Mouse (Mus musculus): Measurements from ENCODE around the gene Olfr1014. TPM values are rescaled to one million over a fixed set of nuclear protein-coding genes. Genes with fewer than 3 reads are reported as not detected.

Gene Olfr1014
- total and polyA plus RNA-seq, 3 experiments = not detected

- Histone ChIP-seq H3K4me3 (replicated peaks in 1 of 3; ENCODE audit: low read depth in 2 of 3, low read length in 2 of 3, poor library complexity in 1 of 3) (no peak within 1 kb of the TSS), H3K36me3 (replicated peaks in 1 of 2; ENCODE audit: control insufficient read depth in 1 of 2, insufficient read depth in 1 of 2, low read length in 1 of 2) (no peaks in the 10 kb centered on the region), H3K27ac (ENCODE audit: insufficient read depth, low read depth) (no peak within 1 kb of the TSS), H3K4me1 (ENCODE audit: control insufficient read depth in 1 of 2, insufficient read depth in 2 of 2) (no peaks in the 10 kb centered on the region), H3K27me3 (replicated peaks) (no peaks in the 10 kb centered on the region), H3K79me2 (replicated peaks; ENCODE audit: control insufficient read depth, extremely low read depth, insufficient read depth, poor library complexity, severe bottlenecking) (no peaks in the 10 kb centered on the region), H3K4me2 (ENCODE audit: insufficient read depth, low read depth, poor library complexity, severe bottlenecking) (no peak within 1 kb of the TSS), H3K9me3 (replicated peaks; ENCODE audit: low read length) (peaks cover 6% of the 10 kb centered on the region), H3K9ac (ENCODE audit: insufficient read depth, low read depth) (no peak within 1 kb of the TSS)
- in situ Hi-C loops (cut with MboI; ENCODE audit: low pct_ligation_motif_present, low pct_unique_long_range_greater_than_20kb, low sequenced_read_pairs) (no loop called here), dilution Hi-C loops (cut with MboI; ENCODE audit: extremely low pct_ligation_motif_present, extremely low pct_unique_long_range_greater_than_20kb, low sequenced_read_pairs) (no loop called here)
- TF ChIP-seq BHLHE40 (IDR thresholded peaks at IDR 0.05; ENCODE audit: low read depth, low read length) (no peak), JUN (IDR thresholded peaks at IDR 0.05; ENCODE audit: insufficient read depth, low read depth, low read length) (no peak), ZNF384 (IDR thresholded peaks at IDR 0.05; ENCODE audit: low read depth, low read length) (no peak), SIN3A (IDR thresholded peaks at IDR 0.05; ENCODE audit: low read length) (no peak), MAFK (IDR thresholded peaks at IDR 0.05; ENCODE audit: insufficient replicate concordance, low read length) (no peak), CTCF (conservative IDR thresholded peaks at IDR 0.05 in 1 of 2, IDR thresholded peaks at IDR 0.05 in 1 of 2; ENCODE audit: low read depth in 2 of 2, low read length in 2 of 2) (no peak), MXI1 (IDR thresholded peaks at IDR 0.05; ENCODE audit: low read depth, low read length) (no peak), ZKSCAN1 (IDR thresholded peaks at IDR 0.05; ENCODE audit: borderline replicate concordance, low read depth, low read length) (no peak), GABPA (IDR thresholded peaks at IDR 0.05; ENCODE audit: insufficient replicate concordance, low read depth, low read length) (no peak), MEF2A (IDR thresholded peaks at IDR 0.05; ENCODE audit: borderline replicate concordance, low read depth, low read length) (no peak), CHD1 (IDR thresholded peaks at IDR 0.05; ENCODE audit: low read depth, low read length) (no peak), SMC3 (IDR thresholded peaks at IDR 0.05; ENCODE audit: low read depth, low read length) (no peak), MYC (IDR thresholded peaks at IDR 0.05; ENCODE audit: low read depth, low read length) (no peak), ELF1 (IDR thresholded peaks at IDR 0.05; ENCODE audit: low read depth, low read length) (no peak), NRF1 (IDR thresholded peaks at IDR 0.05; ENCODE audit: low read depth, low read length) (no peak), TBP (conservative IDR thresholded peaks at IDR 0.05; ENCODE audit: low read depth, low read length) (no peak), TCF12 (IDR thresholded peaks at IDR 0.05; ENCODE audit: low read depth, low read length) (no peak), UBTF (IDR thresholded peaks at IDR 0.05; ENCODE audit: low read depth, low read length) (no peak), IRF4 (IDR thresholded peaks at IDR 0.05; ENCODE audit: low read depth, low read length) (no peak), USF2 (conservative IDR thresholded peaks at IDR 0.05; ENCODE audit: low read depth, low read length) (no peak)
- DNase-seq (ENCODE audit: extremely low read depth) = no peak
Observed at GRCm38 (mm10) chr2:85818179-85818578, 45.7 kb downstream of the Olfr1014 start, which contains the start of gene Olfr1018. Gene Olfr1018, plus strand, starts transcription at chr2:85818479.

Other genes starting within 250 kb of the Olfr1014 start
Only the 20 nearest of the 26 such genes appear.
- not detected in 2 replicates for gene Olfr998, start 183.8 kb upstream of the Olfr1014 start, total RNA-seq (2012; rRNA removed)
- gene Olfr998, start 183.8 kb upstream of the Olfr1014 start, total RNA-seq (2014; rRNA removed) = not detected in 2 replicates
- gene Olfr998, start 183.8 kb upstream of the Olfr1014 start, polyA plus RNA-seq (2012; ENCODE audit: insufficient read length, low read depth) = not detected in 2 replicates
- gene Olfr1000, start 160.8 kb upstream of the Olfr1014 start, total RNA-seq (2012; rRNA removed) = not detected in 2 replicates
- not detected in 2 replicates for gene Olfr1000, start 160.8 kb upstream of the Olfr1014 start, total RNA-seq (2014; rRNA removed)
- not detected in 2 replicates for gene Olfr1000, start 160.8 kb upstream of the Olfr1014 start, polyA plus RNA-seq (2012; ENCODE audit: insufficient read length, low read depth)
- not detected in 2 replicates for gene Olfr1002, start 122.0 kb upstream of the Olfr1014 start, total RNA-seq (2012; rRNA removed)
- gene Olfr1002, start 122.0 kb upstream of the Olfr1014 start, total RNA-seq (2014; rRNA removed) = not detected in 2 replicates
- not detected in 2 replicates for gene Olfr1002, start 122.0 kb upstream of the Olfr1014 start, polyA plus RNA-seq (2012; ENCODE audit: insufficient read length, low read depth)
- not detected in 2 replicates for gene Olfr154, start 108.3 kb upstream of the Olfr1014 start, total RNA-seq (2012; rRNA removed)
- gene Olfr154, start 108.3 kb upstream of the Olfr1014 start, total RNA-seq (2014; rRNA removed) = not detected in 2 replicates
- gene Olfr154, start 108.3 kb upstream of the Olfr1014 start, polyA plus RNA-seq (2012; ENCODE audit: insufficient read length, low read depth) = not detected in 2 replicates
- not detected in 2 replicates for gene Olfr1006, start 93.9 kb upstream of the Olfr1014 start, total RNA-seq (2012; rRNA removed)
- not detected in 2 replicates for gene Olfr1006, start 93.9 kb upstream of the Olfr1014 start, total RNA-seq (2014; rRNA removed)
- not detected in 2 replicates for gene Olfr1006, start 93.9 kb upstream of the Olfr1014 start, polyA plus RNA-seq (2012; ENCODE audit: insufficient read length, low read depth)
- not detected in 2 replicates for gene Olfr1008, start 83.3 kb upstream of the Olfr1014 start, total RNA-seq (2012; rRNA removed)
- not detected in 2 replicates for gene Olfr1008, start 83.3 kb upstream of the Olfr1014 start, total RNA-seq (2014; rRNA removed)
- gene Olfr1008, start 83.3 kb upstream of the Olfr1014 start, polyA plus RNA-seq (2012; ENCODE audit: insufficient read length, low read depth) = not detected in 2 replicates
- not detected in 2 replicates for gene Olfr1009, start 57.3 kb upstream of the Olfr1014 start, total RNA-seq (2012; rRNA removed)
- gene Olfr1009, start 57.3 kb upstream of the Olfr1014 start, total RNA-seq (2014; rRNA removed) = not detected in 2 replicates
- gene Olfr1009, start 57.3 kb upstream of the Olfr1014 start, polyA plus RNA-seq (2012; ENCODE audit: insufficient read length, low read depth) = not detected in 2 replicates
- gene Olfr1012, start 9.9 kb upstream of the Olfr1014 start, total RNA-seq (2012; rRNA removed) = not detected in 2 replicates
- not detected in 2 replicates for gene Olfr1012, start 9.9 kb upstream of the Olfr1014 start, total RNA-seq (2014; rRNA removed)
- not detected in 2 replicates for gene Olfr1012, start 9.9 kb upstream of the Olfr1014 start, polyA plus RNA-seq (2012; ENCODE audit: insufficient read length, low read depth)
- not detected in 2 replicates for gene Olfr1013, start 5.6 kb upstream of the Olfr1014 start, total RNA-seq (2012; rRNA removed)
- not detected in 2 replicates for gene Olfr1013, start 5.6 kb upstream of the Olfr1014 start, total RNA-seq (2014; rRNA removed)
- gene Olfr1013, start 5.6 kb upstream of the Olfr1014 start, polyA plus RNA-seq (2012; ENCODE audit: insufficient read length, low read depth) = not detected in 2 replicates
- not detected in 2 replicates for gene Olfr1015, start 9.3 kb downstream of the Olfr1014 start, total RNA-seq (2012; rRNA removed)
- gene Olfr1015, start 9.3 kb downstream of the Olfr1014 start, total RNA-seq (2014; rRNA removed) = not detected in 2 replicates
- not detected in 2 replicates for gene Olfr1015, start 9.3 kb downstream of the Olfr1014 start, polyA plus RNA-seq (2012; ENCODE audit: insufficient read length, low read depth)
- gene Olfr1016, start 29.8 kb downstream of the Olfr1014 start, total RNA-seq (2012; rRNA removed) = not detected in 2 replicates
- gene Olfr1016, start 29.8 kb downstream of the Olfr1014 start, total RNA-seq (2014; rRNA removed) = not detected in 2 replicates
- gene Olfr1016, start 29.8 kb downstream of the Olfr1014 start, polyA plus RNA-seq (2012; ENCODE audit: insufficient read length, low read depth) = not detected in 2 replicates
- gene Olfr1018, start 45.8 kb downstream of the Olfr1014 start, total RNA-seq (2012; rRNA removed) = not detected in 2 replicates
- not detected in 2 replicates for gene Olfr1018, start 45.8 kb downstream of the Olfr1014 start, total RNA-seq (2014; rRNA removed)
- gene Olfr1018, start 45.8 kb downstream of the Olfr1014 start, polyA plus RNA-seq (2012; ENCODE audit: insufficient read length, low read depth) = not detected in 2 replicates
- not detected in 2 replicates for gene Olfr1019, start 72.8 kb downstream of the Olfr1014 start, total RNA-seq (2012; rRNA removed)
- gene Olfr1019, start 72.8 kb downstream of the Olfr1014 start, total RNA-seq (2014; rRNA removed) = not detected in 2 replicates
- not detected in 2 replicates for gene Olfr1019, start 72.8 kb downstream of the Olfr1014 start, polyA plus RNA-seq (2012; ENCODE audit: insufficient read length, low read depth)
- gene Olfr1020, start 74.3 kb downstream of the Olfr1014 start, total RNA-seq (2012; rRNA removed) = not detected in 2 replicates
- gene Olfr1020, start 74.3 kb downstream of the Olfr1014 start, total RNA-seq (2014; rRNA removed) = not detected in 2 replicates
- not detected in 2 replicates for gene Olfr1020, start 74.3 kb downstream of the Olfr1014 start, polyA plus RNA-seq (2012; ENCODE audit: insufficient read length, low read depth)
- not detected in 2 replicates for gene Olfr1022, start 95.9 kb downstream of the Olfr1014 start, total RNA-seq (2012; rRNA removed)
- gene Olfr1022, start 95.9 kb downstream of the Olfr1014 start, total RNA-seq (2014; rRNA removed) = not detected in 2 replicates
- gene Olfr1022, start 95.9 kb downstream of the Olfr1014 start, polyA plus RNA-seq (2012; ENCODE audit: insufficient read length, low read depth) = not detected in 2 replicates
- not detected in 2 replicates for gene Olfr1023, start 112.9 kb downstream of the Olfr1014 start, total RNA-seq (2012; rRNA removed)
- gene Olfr1023, start 112.9 kb downstream of the Olfr1014 start, total RNA-seq (2014; rRNA removed) = not detected in 2 replicates
- gene Olfr1023, start 112.9 kb downstream of the Olfr1014 start, polyA plus RNA-seq (2012; ENCODE audit: insufficient read length, low read depth) = not detected in 2 replicates
- not detected in 2 replicates for gene Olfr1024, start 132.3 kb downstream of the Olfr1014 start, total RNA-seq (2012; rRNA removed)
- not detected in 2 replicates for gene Olfr1024, start 132.3 kb downstream of the Olfr1014 start, total RNA-seq (2014; rRNA removed)
- not detected in 2 replicates for gene Olfr1024, start 132.3 kb downstream of the Olfr1014 start, polyA plus RNA-seq (2012; ENCODE audit: insufficient read length, low read depth)
- gene Olfr1025-ps1, start 142.5 kb downstream of the Olfr1014 start, total RNA-seq (2012; rRNA removed) = not detected in 2 replicates
- gene Olfr1025-ps1, start 142.5 kb downstream of the Olfr1014 start, total RNA-seq (2014; rRNA removed) = not detected in 2 replicates
- gene Olfr1025-ps1, start 142.5 kb downstream of the Olfr1014 start, polyA plus RNA-seq (2012; ENCODE audit: insufficient read length, low read depth) = not detected in 2 replicates
- gene Olfr1026, start 148.8 kb downstream of the Olfr1014 start, total RNA-seq (2012; rRNA removed) = not detected in 2 replicates
- not detected in 2 replicates for gene Olfr1026, start 148.8 kb downstream of the Olfr1014 start, total RNA-seq (2014; rRNA removed)
- gene Olfr1026, start 148.8 kb downstream of the Olfr1014 start, polyA plus RNA-seq (2012; ENCODE audit: insufficient read length, low read depth) = not detected in 2 replicates
- not detected in 2 replicates for gene Olfr1028, start 177.7 kb downstream of the Olfr1014 start, total RNA-seq (2012; rRNA removed)
- gene Olfr1028, start 177.7 kb downstream of the Olfr1014 start, total RNA-seq (2014; rRNA removed) = not detected in 2 replicates
- not detected in 2 replicates for gene Olfr1028, start 177.7 kb downstream of the Olfr1014 start, polyA plus RNA-seq (2012; ENCODE audit: insufficient read length, low read depth)